Mouse (Mus musculus) erythroblast, embryonic 14.5 days (primary cell): ENCODE measurements around the gene Smarca2.

ENCODE experiments used
- GATA1 ChIP-seq: IDR thresholded peaks from 2 replicates; pipeline ENCODE4 v1.6.1; 2012; ENCODE audit warnings: low read length, inconsistent platforms, mixed read lengths
- TAL1 ChIP-seq: IDR thresholded peaks from 3 replicates; pipeline ENCODE4 v1.6.1; 2012; ENCODE audit warnings: low read length, inconsistent platforms, mixed read lengths

DNA sequence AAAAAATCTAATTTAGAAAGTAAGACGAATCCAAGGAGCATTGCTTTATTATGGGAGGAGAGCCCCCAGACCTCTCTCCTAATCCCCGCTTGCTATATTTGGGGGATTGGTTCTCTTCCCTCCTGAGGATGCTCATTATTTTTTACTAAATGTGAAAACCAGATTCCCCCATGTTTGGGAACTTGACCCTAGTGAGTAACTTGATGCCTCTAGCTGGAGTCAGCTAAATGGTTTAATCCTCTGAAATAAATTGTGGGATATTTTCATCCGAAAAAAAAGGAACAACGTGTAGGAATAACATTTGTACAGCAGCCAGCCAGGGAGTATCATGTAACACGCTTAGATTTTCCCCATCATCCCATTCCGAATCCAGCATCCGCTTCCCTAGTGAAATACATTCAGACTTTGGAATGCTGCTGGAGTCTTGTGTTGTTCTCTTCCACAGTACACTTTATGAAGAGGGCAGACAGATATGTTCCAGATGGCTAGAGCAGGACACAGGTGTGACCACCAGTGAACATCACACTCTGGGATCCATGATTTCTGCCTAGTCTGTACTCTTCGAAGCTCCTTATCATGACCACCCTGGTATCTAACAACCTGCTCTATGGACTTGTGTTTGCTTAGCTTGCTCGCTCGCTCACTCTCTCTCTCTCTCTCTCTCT is 99.8 kb downstream of the Smarca2 start:
- TF ChIP-seq TAL1 (no peak), GATA1 (no peak)
